Mouse (Mus musculus): ENCODE results near the gene Olfr823.
"Not testable (repeated sequence)": the region's sequence is repeated elsewhere in the genome, so short reads cannot be mapped to it uniquely, and the experiment has no call there.

Gene Olfr823

DNA sequence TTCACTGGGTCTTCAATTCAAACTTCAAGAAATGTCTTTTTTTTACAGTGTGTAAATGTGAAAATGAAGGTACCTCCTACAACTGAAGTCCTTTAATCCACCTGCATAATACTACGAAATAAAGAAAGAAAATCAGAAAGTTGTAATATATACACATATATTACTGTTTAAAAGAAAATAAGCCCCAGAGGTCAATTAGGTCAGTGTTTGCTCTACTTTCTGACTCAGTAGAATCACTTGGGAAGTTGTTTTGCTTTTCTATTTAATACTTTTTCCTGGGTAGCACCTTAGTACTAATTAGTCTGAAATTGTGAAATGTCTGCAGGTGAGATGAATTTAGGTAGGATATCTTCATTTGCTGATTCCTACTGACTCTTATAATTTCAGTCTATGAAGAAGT, at the start of gene Olfr823:
Gene Olfr823 (minus strand): TSS at position 101 of the 400 bp plus-strand sequence.
- DNase-seq (ENCODE audit: low spot score): not testable (repeated sequence)

GRCm38 (mm10) chr10:130144121-130144520, 28.9 kb upstream of the Olfr823 start:
- no peak for DNase-seq (ENCODE audit: low spot score)

DNA sequence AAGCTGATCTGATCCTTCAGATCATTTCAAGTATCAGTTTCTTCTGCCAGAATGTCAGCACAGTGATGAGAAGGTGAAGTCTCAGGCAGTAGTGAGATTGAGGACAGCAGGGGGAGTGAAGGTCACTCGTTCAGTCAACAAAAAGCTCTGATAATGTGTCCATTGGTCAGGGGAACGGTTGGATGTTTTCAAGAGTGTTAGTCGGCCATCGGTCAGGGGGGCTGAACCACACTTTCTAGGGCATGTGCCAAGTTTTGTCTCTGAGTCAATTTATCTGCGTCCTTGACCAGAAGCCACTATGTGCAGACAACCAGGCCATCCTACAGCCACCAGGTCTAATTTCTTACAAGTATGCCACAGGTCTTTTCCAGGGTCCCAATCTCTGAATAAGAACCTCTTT, 27.3 kb upstream of the Olfr823 start:
- DNase-seq (ENCODE audit: low spot score): not testable (repeated sequence)

DNA sequence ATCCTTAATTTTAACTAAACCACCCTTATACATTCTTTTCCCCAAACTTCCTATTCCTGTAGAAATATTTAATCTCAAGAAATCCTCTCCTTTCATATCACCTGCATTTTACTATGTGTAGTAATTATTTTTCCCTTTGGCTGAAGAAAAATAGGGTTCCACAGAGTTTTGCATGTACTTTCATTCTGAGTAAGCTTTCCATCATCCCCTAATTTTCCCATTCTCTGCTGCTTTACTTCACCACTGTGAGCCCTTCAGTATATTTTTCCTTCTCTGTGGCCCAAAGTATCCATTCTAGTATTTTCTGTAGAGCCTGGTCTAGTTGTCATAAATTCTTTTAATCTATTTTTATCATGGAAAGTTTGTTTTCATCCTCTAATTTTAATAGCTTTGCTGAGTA, 19.6 kb upstream of the Olfr823 start:
- DNase-seq (ENCODE audit: low spot score): no peak

- DNase-seq (ENCODE audit: low spot score): not testable (repeated sequence)
Observed at GRCm38 (mm10) chr10:130129900-130130299, 14.7 kb upstream of the Olfr823 start, which contains the start of gene Olfr824. Olfr824 (minus strand) TSS chr10:130130000.

DNA sequence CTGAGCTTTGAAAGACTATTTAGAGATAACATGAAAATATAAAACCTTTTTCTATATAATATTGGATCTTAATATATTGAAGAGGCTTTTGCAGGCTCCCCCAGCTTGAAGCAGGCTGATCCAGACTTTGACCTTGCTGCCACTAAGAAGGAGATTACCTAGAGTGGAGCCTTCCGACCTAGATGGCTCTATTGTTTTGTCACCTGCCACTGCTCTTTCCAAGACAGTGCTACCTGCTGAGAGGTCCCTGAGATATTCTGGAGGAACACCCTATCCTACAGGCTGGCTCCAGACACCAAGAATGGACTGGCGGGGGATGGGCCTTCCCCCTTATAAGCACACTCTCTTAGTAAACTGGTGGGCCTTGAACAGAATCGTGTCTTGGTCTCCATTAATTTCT, 862 bp upstream of the Olfr823 start:
- DNase-seq (ENCODE audit: low spot score): not testable (repeated sequence)

GRCm38 (mm10) chr10:130096104-130096503, 19.1 kb downstream of the Olfr823 start:
- DNase-seq (ENCODE audit: low spot score): no peak

- peak; percentile 83 for DNase-seq (ENCODE audit: low spot score)
Observed at GRCm38 (mm10) chr10:130092838-130093440, 22.2 kb downstream of the Olfr823 start.

DNA sequence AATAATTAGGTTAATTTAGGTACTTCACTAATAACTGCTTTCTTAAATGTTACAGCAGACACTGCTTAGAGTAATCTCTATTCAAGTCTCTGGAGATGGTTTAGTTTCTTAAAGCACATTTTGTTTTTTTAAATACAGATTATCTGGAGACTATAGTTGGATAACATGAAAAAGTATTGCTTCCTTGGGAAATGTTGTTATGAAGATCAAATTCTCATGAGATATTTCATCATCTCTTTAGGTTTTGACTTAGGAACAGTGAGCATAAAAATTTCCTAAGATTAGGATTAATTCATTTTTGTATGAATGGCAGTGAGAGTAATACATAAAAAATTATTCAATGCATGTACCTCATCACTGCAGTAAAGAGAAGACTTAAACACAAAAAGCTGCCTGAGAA, 44.3 kb downstream of the Olfr823 start, which contains the start of gene Olfr822:
Gene Olfr822 (plus strand): TSS at position 301 of the 400 bp plus-strand sequence.
- DNase-seq (ENCODE audit: low spot score): no peak

Measured in testis, postnatal 10 days (tissue).